Mouse (Mus musculus) MEL-GATA-1-ER (cell line): Measurements from ENCODE around the gene Syt5.

Source experiments
- DNase-seq: peaks from one replicate; pipeline ENCODE4 v3.0.0-alpha.2; 2012; ENCODE audit warnings: low read depth; ENCODE audit errors: extremely low read depth

The Syt5 gene

GRCm38 (mm10) chr7:4501558-4502397, 45.6 kb downstream of the Syt5 start, which contains the start of gene Ppp1r12c:
Ppp1r12c (minus strand) TSS chr7:4501680.
- DNase-seq = no peak

GRCm38 (mm10) chr7:4500892-4501471, 46.4 kb downstream of the Syt5 start:
- DNase-seq = no peak

- no peak for DNase-seq
Observed at GRCm38 (mm10) chr7:4499034-4499433, 48.3 kb downstream of the Syt5 start.

GRCm38 (mm10) chr7:4498251-4498650, 49.1 kb downstream of the Syt5 start:
- DNase-seq = no peak

GRCm38 (mm10) chr7:4497271-4497903, 50.0 kb downstream of the Syt5 start:
- no peak for DNase-seq

GRCm38 (mm10) chr7:4496468-4496867, 50.9 kb downstream of the Syt5 start:
- no peak for DNase-seq

- peak; percentile 83 for DNase-seq
Observed at GRCm38 (mm10) chr7:4493991-4494390, 53.4 kb downstream of the Syt5 start.

- DNase-seq = no peak
Observed at GRCm38 (mm10) chr7:4492284-4493224, 54.8 kb downstream of the Syt5 start.

GRCm38 (mm10) chr7:4491308-4491707, 56.0 kb downstream of the Syt5 start:
- DNase-seq = no peak
